Comparison of ENCODE assay signal across 19 mouse cellular contexts in genomic region chr13:103043011-103043410, GRCm38 (mm10).
DNase-seq lines count a peak whose midpoint lies in the region; ATAC-seq lines count a peak whose summit lies in the region.
"Had no signal": no experiment of that assay in that cellular context is flagged by ENCODE, and none has a peak within 500 bp of the region (broad histone marks: within the 10 kb centered on the region; RNA-seq: fewer than 3 reads in every experiment).

No protein-coding gene starts in this region.

- no peaks in the 10 kb centered on the region for H3K9me3 ChIP-seq in kidney, embryonic 14.5 days (ENCODE audit: control insufficient read depth, low read length)
- H3K9me3 ChIP-seq: embryonic facial prominence, embryonic 13.5 days; forebrain, embryonic 12.5 days; heart, embryonic 12.5 days; hindbrain, embryonic 10.5 days had no signal

- no peaks in the 10 kb centered on the region for H3K36me3 ChIP-seq in kidney, embryonic 14.5 days (ENCODE audit: control insufficient read depth, insufficient read depth, low read length)
- H3K36me3 ChIP-seq: embryonic facial prominence, embryonic 13.5 days; forebrain, embryonic 12.5 days; hindbrain, embryonic 10.5 days had no signal

- no peaks in the 10 kb centered on the region for H3K4me1 ChIP-seq in kidney, embryonic 14.5 days (ENCODE audit: control insufficient read depth, insufficient read depth, low read length)
- H3K4me1 ChIP-seq: embryonic facial prominence, embryonic 13.5 days; forebrain, embryonic 12.5 days; hindbrain, embryonic 10.5 days had no signal

- no peak overlapping the region for H3K4me3 ChIP-seq in kidney, embryonic 14.5 days (ENCODE audit: low read length)
- H3K4me3 ChIP-seq: embryonic facial prominence, embryonic 13.5 days; forebrain, embryonic 12.5 days; heart, embryonic 12.5 days; hindbrain, embryonic 10.5 days had no signal

- no peaks in the 10 kb centered on the region for H3K27me3 ChIP-seq in kidney, embryonic 14.5 days (ENCODE audit: control insufficient read depth, insufficient read depth, low read length)
- H3K27me3 ChIP-seq: embryonic facial prominence, embryonic 13.5 days; forebrain, embryonic 12.5 days; heart, embryonic 12.5 days had no signal

- no peak overlapping the region for H3K4me2 ChIP-seq in kidney, embryonic 14.5 days (replicated peaks; ENCODE audit: low read depth, low read length)
- H3K4me2 ChIP-seq: embryonic facial prominence, embryonic 13.5 days; forebrain, embryonic 12.5 days; heart, embryonic 12.5 days; hindbrain, embryonic 14.5 days had no signal

- ATAC-seq in frontal cortex, adult (ENCODE audit: low TSS enrichment) = peak; percentile 38; the same call in 1 of the 2 replicates
- ATAC-seq in kidney, embryonic 14.5 days (ENCODE audit: low FRiP score, low TSS enrichment) = no peak
- ATAC-seq: inflammation-experienced regulatory T-cells, adult 6 months had no signal

- H3K27ac ChIP-seq in kidney, embryonic 14.5 days (ENCODE audit: low read depth, low read length) = no peak overlapping the region
- H3K27ac ChIP-seq: embryonic facial prominence, embryonic 13.5 days; forebrain, embryonic 12.5 days; hindbrain, embryonic 10.5 days; hindbrain, embryonic 14.5 days had no signal

- no peak for DNase-seq in frontal cortex, adult 2 months (ENCODE audit: extremely low spot score in 1 of 2, low spot score in 1 of 2)
- peak; percentile 9 to 19 for DNase-seq in layer of hippocampus, adult 8-10 months (ENCODE audit: low spot score in 2 of 2)
- DNase-seq in layer of hippocampus, postnatal 25 days (ENCODE audit: extremely low spot score in 1 of 2, low spot score in 1 of 2) = no peak
- DNase-seq in brain, adult 2 months (ENCODE audit: low read depth, low spot score) = peak; percentile 57
- DNase-seq in layer of hippocampus, adult 9-11 months = peak; percentile 60
- no peak for DNase-seq in lung, adult 18-20 months
- DNase-seq: adrenal gland, adult 2 months; adrenal gland, postnatal 25 days; cerebellum, adult 8-10 months; cerebellum, postnatal 25 days; gastrocnemius, postnatal 10 days had no signal

- no peak overlapping the region for H3K9ac ChIP-seq in kidney, embryonic 14.5 days (ENCODE audit: low read depth, low read length)
- H3K9ac ChIP-seq: embryonic facial prominence, embryonic 13.5 days; forebrain, embryonic 12.5 days; heart, embryonic 12.5 days; hindbrain, embryonic 14.5 days had no signal

- 89% methylated on average over 4 of the region's 4 CpGs for WGBS in kidney, embryonic 14.5 days

Comparison
In these comparisons a context has a peak if more than half of its experiments do, and no peak if none do; other contexts are left out.
1. DNase-seq: peak in layer of hippocampus, adult 8-10 months (2 of 2), brain, adult 2 months (single experiment) and layer of hippocampus, adult 9-11 months (single experiment); none in frontal cortex, adult 2 months (0 of 2), layer of hippocampus, postnatal 25 days (0 of 2) and lung, adult 18-20 months (0 of 2).